Mouse (Mus musculus): ENCODE data around the gene Fbrs. TPM values are rescaled to one million over a fixed set of nuclear protein-coding genes. Genes with fewer than 3 reads are reported as not detected.
"Not testable (repeated sequence)": the region's sequence is repeated elsewhere in the genome, so short reads cannot be mapped to it uniquely, and the experiment has no call there.

Gene Fbrs
- total RNA-seq, 2 experiments from 2014 or later, result 15.0 to 24.6 TPM

DNA sequence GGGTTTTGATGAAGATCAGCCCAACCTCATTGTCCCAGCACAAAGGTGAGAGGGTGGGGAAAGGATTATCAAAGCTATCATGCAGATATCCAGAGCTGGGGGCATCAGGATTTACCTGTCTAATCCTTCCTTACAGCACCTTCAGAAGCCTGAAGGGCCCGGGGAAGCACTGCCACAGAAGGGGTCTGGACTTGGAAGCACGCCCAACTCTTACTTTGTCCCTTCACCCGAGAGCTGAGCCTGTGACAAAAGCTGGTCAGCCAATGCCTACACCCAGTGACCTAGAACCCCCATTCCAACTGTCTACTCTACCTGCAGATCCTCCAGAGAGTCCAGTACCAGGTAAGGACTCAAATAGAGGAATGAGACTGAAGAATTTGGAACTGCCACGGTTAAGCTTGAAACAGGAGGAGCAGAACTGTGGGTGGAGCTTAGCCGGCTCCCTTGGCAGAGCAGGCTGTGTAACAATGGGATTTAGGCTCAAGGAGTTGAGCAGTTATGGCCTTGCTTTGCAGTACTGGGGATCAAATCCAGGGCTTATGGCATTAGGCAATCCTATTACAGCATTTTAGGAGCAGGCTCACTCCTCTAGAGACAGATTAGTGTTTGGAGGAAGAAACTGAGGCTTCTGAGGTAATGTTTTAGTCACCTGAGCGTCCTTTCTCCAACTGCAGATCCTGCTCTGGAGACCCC, 4.5 kb upstream of the Fbrs start:
- intact Hi-C loops (cut with DNase I), result loop anchor here (5.0 kb wide), 1 partner anchor 127 kb away; the partner anchor contains the start of gene Zfp768
- no peak for DNase-seq

DNA sequence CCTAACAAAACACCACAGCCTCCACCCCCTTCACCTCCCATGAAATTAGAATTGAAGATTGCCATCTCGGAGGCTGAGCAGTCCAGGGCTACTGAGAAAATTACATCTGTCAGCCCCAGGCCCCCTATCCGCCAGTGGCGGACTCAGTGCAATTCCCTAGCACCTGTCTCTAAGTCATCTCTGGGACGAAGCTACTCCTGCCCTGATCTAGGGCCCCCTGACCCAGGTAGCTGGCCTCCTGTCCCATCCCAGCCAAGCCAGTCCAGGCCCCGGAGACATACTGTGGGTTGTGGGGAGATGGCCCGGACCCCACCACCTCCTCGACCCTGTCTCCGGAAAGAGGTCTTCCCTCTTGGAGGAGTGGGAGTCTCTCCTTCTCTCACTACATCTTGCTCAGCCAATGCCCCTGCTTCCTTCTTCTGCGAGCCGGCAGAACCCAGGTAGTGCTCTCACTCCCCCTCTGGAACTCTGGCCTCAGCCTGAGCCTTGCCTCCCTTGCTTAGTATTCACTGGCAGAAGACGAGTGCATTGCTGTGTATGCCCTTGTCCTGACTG, 3.7 kb upstream of the Fbrs start:
- no peak for DNase-seq
- intact Hi-C loops (cut with DNase I), result no loop called here

DNA sequence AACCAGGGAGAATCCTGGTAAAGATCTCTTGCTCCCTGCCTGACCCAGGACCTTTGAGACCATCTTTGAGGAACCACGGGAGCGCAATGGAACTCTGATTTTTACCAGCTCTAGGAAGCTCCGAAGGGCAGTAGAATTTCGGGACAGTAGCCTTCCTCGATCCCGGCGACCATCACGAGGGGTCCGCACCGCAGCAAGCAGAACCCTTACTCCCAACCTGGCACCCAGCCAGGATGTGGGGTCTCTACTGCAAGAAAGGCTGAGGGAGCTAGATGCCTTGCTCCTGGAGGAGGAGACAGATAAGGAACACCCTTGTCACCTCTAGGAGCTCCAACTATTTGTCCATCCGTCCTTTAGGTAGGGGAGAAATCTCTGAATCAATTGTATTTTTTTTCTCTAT, 2.7 kb upstream of the Fbrs start:
- DNase-seq, result no peak
- intact Hi-C loops (cut with DNase I), result no loop called here

DNA sequence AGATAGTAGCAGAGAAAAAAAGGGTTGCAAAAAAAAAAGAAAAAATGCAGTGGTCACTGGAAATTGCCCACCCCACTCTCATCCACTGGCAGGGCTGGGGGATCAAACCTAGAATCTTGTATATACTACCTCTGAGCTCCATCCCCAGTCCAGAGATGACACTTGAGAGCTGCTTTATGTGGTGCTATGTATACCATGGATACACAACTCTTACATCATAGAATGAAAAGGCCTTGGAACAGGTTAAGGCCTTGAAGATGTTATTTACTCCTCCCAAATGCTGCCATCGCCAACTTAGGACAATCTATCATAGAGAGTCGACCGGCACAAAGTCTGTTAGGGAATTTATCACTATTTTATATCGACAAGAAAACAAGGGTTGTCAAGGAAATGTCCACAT, 2.1 kb upstream of the Fbrs start:
- intact Hi-C loops (cut with DNase I), result no loop called here
- DNase-seq, result no peak

DNA sequence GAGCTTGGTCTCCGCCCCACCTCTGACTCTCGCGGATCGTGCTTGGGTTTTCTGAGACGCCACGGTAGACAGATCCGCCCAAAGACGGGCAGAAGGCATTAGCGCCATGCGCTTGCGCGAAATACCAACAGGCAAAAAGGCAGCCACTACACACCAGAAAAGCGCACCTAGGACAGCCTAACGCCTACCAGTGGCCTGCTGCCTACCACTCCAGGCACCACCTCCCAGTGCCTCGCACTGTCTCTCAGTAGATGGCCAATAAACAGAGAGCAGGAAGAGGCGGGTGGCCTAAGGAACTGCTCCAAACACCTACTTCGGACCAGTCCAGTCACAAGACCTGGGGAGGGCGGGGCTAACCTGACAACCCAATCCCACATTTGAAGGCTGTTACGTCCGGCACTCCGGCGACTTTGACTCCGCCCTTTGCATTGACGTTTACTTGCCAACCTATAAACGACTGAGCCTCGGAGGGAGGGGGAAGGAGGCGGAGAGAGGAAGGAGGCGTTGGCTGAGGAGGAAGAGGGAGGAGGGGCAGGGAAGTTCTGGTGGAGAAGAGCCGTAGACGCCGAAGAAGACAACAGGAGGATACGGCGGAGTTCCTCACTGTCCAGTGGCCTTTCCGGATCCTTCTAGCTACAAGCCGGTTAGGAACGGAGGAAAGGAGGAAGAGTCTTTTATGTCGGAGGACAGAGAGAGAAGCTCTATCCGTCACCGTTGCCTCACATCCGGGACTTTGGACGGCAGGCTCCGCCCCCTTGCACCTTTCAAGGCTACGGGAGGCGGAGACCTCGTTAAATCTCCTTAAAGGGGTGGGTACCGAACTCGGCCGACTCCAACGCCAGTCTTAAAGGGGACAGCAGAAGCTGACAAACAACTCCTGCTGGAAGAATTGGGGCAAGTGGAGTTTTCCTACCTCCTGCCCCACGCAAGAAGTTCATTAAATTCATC, 1.0 kb upstream of the Fbrs start:
- DNase-seq, result peak; percentile 97 to 98
- intact Hi-C loops (cut with DNase I), result no loop called here

DNA sequence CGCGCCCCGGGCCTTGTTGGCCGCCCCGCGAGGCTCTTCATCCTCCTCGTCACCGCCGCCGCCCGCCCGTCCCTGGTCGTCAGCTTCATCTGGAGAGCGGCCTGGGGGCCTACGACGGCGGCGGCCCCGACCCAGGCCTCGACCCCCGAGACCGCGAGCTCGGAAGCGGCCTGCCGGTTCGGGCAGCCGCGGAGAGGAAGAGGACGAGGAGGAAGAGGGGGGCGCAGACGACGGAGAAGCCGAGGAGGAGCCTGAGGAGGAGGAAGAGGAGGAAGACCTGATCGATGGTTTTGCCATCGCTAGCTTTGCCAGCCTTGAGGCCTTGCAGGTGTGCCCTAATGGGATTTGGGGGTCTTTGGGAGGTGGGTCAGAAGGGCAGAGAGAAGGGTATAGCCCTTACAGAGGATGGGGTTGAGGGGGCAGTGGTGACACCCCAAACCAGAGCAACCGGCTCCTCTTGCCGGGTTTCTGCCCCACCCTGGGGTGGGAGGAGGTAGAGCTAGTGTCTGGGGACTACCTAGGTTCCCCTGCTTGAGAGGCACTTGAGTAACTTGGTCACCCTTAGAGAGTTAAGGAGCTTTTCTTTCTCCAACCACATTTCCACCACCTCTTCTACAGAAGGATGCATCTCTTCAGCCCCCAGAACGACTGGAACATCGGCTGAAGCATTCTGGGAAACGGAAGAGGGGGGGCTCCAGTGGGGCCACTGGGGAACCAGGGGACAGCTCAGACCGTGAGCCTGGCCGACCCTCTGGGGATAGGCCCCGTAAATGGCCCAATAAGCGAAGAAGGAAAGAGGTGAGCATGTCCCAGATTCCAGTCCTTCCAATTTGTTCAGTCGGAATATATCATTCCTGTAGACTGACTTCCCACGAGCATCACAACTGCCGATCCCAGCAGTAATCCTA, 573 bp downstream of the Fbrs start:
- intact Hi-C loops (cut with DNase I), result loop anchor here (5.0 kb wide), 1 partner anchor 117 kb away; no protein-coding TSS in a partner anchor
- DNase-seq, result no peak

DNA sequence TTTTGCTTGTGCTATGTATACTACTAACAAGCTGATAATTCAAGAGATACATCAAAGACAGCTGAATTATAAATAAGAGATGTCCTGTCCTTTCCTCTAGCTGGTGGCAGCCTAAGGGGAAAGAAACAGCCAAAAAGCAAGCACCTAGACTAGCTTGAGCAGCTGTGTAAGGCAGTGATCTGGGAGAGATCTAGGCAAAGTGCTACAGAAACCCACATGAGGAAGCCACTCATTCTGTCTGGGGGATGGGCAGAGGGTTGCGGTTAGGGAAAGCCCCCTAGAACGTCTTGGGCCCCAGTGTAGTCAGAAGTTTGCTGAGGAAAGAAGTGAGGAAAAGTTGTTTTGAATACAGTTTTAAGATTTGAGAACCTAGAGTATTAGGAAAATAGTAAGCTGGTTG, 1.3 kb downstream of the Fbrs start:
- DNase-seq, result no peak
- intact Hi-C loops (cut with DNase I), result loop anchor here (5.0 kb wide), 1 partner anchor 118 kb away; no protein-coding TSS in a partner anchor

DNA sequence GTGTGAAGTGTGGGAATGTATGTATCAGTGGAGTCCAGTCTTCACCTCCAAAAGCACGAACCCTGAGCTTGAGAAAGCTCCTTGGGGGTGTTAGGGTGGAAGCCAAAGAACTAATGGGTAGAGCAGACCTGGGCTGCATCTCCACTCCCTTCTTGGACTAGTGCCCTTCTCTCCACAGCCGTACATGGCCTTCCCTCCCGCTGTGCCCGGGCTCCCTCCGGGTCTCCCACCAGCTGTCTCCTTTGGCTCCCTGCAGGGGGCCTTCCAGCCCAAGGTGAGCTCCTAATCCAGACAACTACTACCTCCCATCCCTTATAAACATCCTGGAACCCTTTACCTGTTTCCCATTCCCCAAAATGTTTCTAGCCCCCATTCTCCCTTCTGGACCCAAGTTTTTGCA, 6.4 kb downstream of the Fbrs start:
- intact Hi-C loops (cut with DNase I), result loop anchor here (5.0 kb wide), 1 partner anchor 178 kb away; no protein-coding TSS in a partner anchor
- DNase-seq, result no peak

DNA sequence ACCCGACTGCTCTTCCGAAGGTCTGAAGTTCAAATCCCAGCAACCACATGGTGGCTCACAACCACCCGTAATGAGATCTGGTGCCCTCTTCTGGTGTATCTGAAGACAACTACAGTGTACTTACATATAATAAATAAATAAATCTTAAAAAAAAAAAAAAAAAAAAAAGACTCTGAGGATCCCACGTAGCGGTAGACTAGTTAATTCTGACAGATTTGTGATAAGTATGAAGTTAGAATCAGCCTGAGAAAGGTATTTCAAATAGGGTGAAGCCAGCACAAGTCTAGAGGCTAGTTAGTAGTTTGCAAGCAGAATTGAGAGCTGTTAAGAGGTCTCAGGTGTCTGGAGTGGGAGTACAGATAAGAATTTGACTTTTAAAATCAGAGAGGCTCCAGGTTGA, 9.4 kb downstream of the Fbrs start:
- intact Hi-C loops (cut with DNase I), result loop anchor here (5.0 kb wide), 1 partner anchor 181 kb away; no protein-coding TSS in a partner anchor
- DNase-seq, result not testable (repeated sequence)

DNA sequence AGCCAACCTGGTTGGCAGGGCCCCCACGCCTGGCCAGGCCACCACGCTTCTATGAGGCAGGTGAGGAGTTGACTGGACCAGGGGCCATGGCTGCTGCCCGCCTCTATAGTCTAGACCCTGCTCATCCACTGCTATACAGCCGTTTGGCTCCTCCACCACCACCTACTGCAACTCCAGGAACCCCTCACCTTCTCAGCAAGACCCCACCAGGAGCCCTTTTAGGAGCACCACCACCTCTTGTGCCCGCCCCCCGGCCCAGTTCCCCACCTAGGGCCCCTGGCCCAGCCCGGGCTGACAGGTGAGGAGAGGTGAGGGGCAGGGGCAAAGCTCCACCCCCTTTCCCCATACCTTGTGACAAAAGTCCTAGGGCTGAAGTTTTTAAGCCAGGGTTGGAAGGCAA, 11.0 kb downstream of the Fbrs start:
- DNase-seq, result no peak
- intact Hi-C loops (cut with DNase I), result loop anchor here (5.0 kb wide), 1 partner anchor 183 kb away; no protein-coding TSS in a partner anchor

DNA sequence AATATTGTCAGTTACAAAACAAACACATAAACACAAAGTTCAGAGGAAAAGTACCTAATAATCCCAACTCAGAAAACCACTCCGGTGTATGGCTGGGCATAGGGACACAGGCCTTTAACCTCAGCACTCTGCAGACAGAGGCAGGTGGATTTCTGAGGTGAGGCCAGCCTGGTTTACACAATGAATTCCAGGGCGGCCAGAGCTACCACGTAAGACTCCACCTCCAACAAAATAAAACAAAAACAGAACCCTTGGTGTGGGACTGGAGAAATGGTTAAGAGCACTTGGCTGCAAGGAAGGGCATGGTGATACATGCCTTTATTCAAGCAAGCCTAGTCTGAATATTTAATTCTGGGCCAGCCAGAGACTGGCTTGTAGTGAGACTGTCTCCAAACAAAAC, 12.8 kb downstream of the Fbrs start:
- intact Hi-C loops (cut with DNase I), result no loop called here

DNA sequence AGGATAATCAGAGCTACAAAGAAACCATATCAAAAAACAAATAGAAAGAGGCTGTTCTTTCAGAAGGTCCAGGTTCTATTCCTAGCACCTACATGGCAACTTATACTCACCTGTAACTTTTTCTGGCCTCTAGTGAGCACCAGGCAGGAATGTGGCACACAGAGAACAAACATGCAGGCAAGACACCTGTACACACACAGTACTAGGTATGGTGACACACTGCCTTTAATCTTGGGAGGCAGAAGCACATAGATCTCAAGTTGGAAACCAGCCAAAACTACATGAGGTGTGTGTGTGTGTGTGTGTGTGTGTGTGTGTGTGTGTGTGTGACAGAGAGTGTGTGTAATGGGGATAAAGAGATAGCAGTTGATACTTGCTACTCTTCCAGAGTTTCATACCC, 15.6 kb downstream of the Fbrs start:
- intact Hi-C loops (cut with DNase I), result no loop called here
- no peak for DNase-seq

More for the DNA sequence above, 12.8 kb downstream of the Fbrs start:
- no peak for DNase-seq

DNA sequence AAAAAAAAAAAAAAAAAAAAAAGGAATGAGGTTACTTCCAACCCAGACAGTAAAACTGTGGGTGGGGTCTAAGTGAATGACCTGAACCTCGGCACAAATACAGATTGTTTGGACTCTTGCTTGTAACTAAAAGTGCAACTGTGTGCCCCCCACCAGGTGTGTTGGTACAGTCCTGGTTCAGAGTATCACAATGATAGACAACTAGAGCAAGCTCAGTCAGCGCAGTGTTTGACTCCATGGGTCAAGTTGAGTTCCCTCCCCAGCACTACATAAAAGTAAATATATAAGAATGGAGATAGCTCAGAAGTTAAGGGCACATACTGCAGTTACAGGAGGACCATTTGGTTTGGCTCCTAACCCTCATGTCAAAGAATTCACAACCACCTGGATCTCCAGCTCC, 18.4 kb downstream of the Fbrs start:
- intact Hi-C loops (cut with DNase I), result no loop called here

DNA sequence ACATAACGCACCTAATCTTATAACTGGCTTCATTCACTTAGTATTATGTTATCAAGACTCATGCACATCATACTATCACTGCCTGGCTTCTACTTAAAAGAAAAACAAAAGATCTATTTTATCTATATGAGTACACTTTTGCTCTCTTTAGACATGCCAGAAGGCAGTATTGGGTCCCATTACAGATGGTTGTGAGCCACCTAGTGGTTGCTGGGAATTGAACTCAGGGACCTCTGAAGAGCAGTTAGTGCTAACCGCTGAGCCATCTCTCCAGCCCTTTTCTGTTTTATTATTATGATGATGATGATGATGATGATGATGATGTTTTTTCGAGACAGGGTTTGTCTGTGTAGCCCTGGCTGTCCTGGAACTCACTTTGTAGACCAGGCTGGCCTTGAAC, 19.4 kb downstream of the Fbrs start:
- intact Hi-C loops (cut with DNase I), result no loop called here
- no peak for DNase-seq

More for the DNA sequence above, 18.4 kb downstream of the Fbrs start:
- DNase-seq, result no peak

DNA sequence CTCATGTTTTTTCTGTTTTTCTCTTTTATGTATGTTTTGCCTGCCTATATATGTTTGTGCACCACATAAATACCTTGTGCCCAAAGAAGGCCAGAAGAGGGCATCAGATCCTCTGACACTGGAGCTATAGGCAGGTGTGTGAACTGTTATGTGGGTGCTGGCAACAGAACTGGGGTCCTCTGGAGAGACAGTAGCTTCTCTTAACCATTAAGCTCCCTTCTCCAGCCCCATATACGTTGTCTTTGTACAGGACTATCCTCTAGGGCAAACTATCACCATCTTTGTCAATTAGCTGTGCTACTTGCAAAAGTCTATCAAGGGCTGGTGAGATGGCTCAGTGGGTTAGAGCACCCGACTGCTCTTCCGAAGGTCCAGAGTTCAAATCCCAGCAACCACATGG, 29.3 kb downstream of the Fbrs start:
- intact Hi-C loops (cut with DNase I), result no loop called here
- DNase-seq, result no peak

DNA sequence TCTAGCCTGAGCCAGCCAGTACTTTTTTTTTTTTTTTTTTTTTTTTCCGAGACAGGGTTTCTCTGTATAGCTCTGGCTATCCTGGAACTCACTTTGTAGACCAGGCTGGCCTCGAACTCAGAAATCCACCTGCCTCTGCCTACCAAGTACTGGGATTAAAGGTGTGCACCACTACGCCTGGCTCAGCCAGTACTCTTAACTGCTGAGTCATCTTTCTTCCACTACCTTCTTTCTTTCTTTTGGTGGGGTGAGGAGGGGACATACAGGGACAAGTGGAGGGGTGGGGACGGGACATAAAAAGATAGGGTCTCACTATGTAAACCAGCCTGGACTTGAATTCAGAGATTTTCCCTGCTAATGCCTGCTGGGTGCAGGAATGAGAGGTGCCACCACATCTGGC, 30.8 kb downstream of the Fbrs start:
- intact Hi-C loops (cut with DNase I), result not testable (repeated sequence)

DNA sequence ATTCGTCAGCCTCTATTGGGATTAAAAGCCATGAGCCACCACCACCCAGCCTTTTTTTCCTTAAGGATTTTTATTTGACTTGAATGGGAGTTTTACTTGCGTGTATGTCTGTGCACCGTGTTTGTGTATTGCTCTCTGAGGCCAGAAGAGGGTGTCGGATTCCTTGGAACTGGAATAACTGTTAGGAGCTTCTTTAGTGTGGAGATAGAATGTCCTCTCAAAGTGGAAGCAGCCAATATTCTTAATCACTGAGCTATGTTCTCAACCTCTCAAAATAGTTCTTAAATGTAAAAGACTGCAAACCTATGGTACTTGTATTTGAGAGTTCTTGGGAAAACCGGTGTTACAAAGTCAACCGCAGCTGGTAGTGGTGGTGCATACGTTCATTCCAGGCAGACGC, 32.2 kb downstream of the Fbrs start:
- intact Hi-C loops (cut with DNase I), result no loop called here
- DNase-seq, result no peak

More for the DNA sequence above, 30.8 kb downstream of the Fbrs start:
- not testable (repeated sequence) for DNase-seq

DNA sequence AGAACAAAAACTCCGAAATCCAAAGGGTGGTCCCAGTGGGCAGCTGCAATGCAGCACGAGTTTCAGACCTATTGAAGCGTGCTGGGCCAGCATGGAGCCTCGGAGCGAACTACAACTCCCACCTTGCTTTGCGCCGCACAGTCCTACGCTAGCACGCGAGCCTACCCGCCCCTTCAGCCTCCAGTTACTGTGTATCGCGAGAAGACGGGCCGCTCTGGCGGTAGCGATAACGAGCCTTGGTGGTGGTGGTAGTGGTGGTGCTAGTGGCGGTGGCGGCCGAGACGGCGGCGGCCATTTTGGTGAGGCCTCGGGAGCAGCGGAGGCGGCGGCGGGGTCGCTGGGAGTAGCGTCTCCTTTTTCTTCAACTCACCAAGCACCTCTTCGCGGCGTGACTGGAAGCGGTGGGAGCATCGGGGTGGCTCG, 32.8 kb downstream of the Fbrs start, which contains the start of gene Srcap:
Gene Srcap, plus strand, starts transcription at position 176 of the 423 bp plus-strand sequence.
- DNase-seq, result peak; percentile 93
- intact Hi-C loops (cut with DNase I), result loop anchor here (2.0 kb wide), 1 partner anchor 61 kb away; the partner anchor contains the start of gene Phkg2

DNA sequence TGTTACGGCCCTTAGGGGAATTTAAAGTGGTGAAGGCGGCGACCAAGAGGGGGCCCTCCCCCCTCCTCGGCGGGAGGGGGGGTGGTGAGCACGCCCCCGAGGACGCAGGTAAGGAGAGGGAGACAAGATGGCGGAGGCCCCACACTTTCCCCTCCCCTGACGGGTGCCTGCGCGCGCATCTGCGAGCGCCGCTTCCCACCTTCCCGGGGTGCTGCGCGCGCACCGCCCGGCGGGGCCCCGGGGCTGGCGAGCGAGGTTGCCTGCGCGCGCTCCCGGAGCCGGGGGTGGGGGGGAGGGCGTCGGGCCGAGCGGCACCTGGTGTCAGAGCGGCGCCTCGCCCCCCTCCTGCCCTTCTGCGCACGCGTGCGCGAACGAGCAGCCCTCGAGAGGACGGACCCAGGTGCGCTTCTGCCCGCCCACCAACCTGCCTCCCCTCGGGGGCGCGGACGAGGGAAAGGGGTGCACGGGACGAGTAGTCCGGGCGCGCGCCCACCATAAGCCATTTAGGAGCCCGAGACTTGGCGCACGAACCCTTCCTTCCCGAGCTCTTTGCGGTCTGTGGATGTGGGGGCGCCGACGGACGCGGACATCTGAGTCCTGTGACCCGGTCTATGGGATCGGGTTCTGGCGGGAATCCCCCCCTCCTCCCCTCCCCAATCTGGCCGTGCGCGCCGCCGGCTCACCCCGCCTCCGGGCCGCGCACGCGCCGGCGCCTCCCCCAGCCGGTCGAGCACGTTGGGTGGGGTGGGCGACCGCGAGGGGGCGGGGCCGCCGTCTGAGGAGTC, 33.4 kb downstream of the Fbrs start:
- DNase-seq, result peak; percentile 72 to 85
- intact Hi-C loops (cut with DNase I), result loop anchor here (2.0 kb wide), 1 partner anchor 60 kb away; the partner anchor contains the start of gene Phkg2

Data from gastrocnemius, postnatal 36 days (tissue).